ENCODE assay signal across 10 mouse cellular contexts in genomic region chr3:79249955-79250354, GRCm38 (mm10). TPM values are rescaled to one million over a fixed set of nuclear protein-coding genes. Genes with fewer than 3 reads are reported as not detected.
DNase-seq lines count a peak whose midpoint lies in the region.
"Had no signal": no experiment of that assay in that cellular context is flagged by ENCODE, and none has a peak within 500 bp of the region (broad histone marks: within the 10 kb centered on the region; RNA-seq: fewer than 3 reads in every experiment).

No protein-coding gene starts in this region.

- peak; percentile 42 to 44 for DNase-seq in cerebellum, adult 18-20 months
- no peak for DNase-seq in cerebellum, adult 11-12 months
- DNase-seq in left cerebral cortex, adult 11 months (ENCODE audit: low spot score): peak; percentile 63
- no peak for DNase-seq in left cerebral cortex, postnatal 4 days
- peak; percentile 72 to 82 for DNase-seq in left cerebral cortex, postnatal 14 days (ENCODE audit: low spot score in 2 of 2)
- DNase-seq in telencephalon, adult 2 months (ENCODE audit: low read depth, low spot score): peak; percentile 79
- no peak for DNase-seq in kidney, adult 8-10 months
- DNase-seq in embryo, embryonic 9.5 days (ENCODE audit: extremely low spot score): no peak
- DNase-seq: adrenal gland, postnatal 36 days; kidney, adult 18-20 months had no signal

- intact Hi-C loops in left cerebral cortex, postnatal 4 days (cut with DNase I): no loop called here
- intact Hi-C loops in left cerebral cortex, postnatal 14 days (cut with DNase I): no loop called here

RNA-seq across cellular contexts. Expression of gene Rapgef2, which starts 36.4 kb away (rescaled TPM):
- total RNA-seq in left cerebral cortex, postnatal 4 days (2021): 10 to 100 TPM; 86.1 to 91.9 TPM
- 100 to 1,000 TPM; 102 to 103 TPM for total RNA-seq in left cerebral cortex, postnatal 14 days (2021)

Comparison
In these comparisons a context has a peak if more than half of its experiments do, and no peak if none do; other contexts are left out.
1. DNase-seq: peak in cerebellum, adult 18-20 months (2 of 2), left cerebral cortex, adult 11 months (single experiment), left cerebral cortex, postnatal 14 days (2 of 2) and telencephalon, adult 2 months (single experiment); none in cerebellum, adult 11-12 months (single experiment), left cerebral cortex, postnatal 4 days (single experiment), kidney, adult 8-10 months (0 of 2) and embryo, embryonic 9.5 days (single experiment).